Mouse (Mus musculus): Measurements from ENCODE around the gene Gpr6.

GRCm38 (mm10) chr10:41037722-41038121 is 34.4 kb downstream of the Gpr6 start:
- TF ChIP-seq GATA1 (IDR thresholded peaks at IDR 0.05; ENCODE audit: borderline replicate concordance, low read length) (no peak), FLI1 (IDR thresholded peaks at IDR 0.05; ENCODE audit: low read length) (no peak)

Data from megakaryocyte, embryonic 14.5 days (primary cell).